Mouse (Mus musculus) MN1 (cell line): ENCODE measurements around the gene Astn2.

ENCODE experiments used
- DNase-seq: peaks from one replicate; pipeline ENCODE4 v3.0.0-alpha.2; 2016; ENCODE audit warnings: low spot score

Gene Astn2

DNA sequence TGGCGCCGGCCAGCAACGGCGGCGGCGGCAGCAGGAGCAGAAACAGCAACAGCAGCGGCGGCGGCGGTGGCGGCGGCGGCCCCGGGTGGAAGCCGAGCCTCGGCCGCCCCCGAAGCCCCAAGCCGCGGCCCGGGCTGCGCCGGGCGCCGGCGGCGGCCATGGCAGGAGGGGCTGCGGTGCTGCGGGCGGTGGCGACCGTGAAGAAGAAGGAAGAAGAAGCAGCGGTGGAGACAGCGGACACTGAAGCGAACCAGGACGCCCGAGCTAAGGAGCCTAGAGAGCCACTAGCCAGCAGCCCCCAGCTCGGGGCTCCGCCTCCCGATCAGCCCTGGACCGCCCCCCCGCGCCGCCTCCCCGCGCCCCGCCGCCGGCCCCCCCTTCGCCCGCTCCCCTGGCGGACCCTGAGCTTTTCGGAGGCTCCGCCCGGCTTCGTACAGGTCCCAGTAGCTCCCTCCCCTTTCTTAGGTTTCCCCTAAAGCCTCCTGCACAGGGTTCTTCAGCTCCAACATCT, at the start of gene Astn2:
Gene Astn2, minus strand, starts transcription at position 411 of the 511 bp plus-strand sequence.
- no peak for DNase-seq

DNA sequence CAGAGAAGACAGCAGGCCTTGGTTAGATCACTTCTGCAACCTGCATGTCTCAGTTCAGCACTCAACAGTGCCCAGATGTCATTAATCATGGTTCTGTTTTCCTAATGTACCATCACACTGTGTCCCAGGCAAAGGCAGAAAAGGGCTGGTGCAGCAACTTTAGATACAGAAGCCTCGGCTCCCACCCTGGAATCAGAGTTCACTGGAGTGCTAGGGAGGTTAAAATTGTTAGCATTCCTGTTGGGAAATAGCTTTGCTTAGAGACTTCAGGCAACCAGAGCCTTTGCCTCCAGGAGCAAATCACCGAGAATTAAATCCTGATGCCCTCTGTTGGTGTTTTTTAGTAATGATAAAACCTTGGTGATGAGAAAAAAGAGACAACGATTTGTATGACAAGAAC, 45.7 kb upstream of the Astn2 start:
- DNase-seq: no peak

GRCm38 (mm10) chr4:66431256-66431655, 26.8 kb upstream of the Astn2 start:
- no peak for DNase-seq

DNA sequence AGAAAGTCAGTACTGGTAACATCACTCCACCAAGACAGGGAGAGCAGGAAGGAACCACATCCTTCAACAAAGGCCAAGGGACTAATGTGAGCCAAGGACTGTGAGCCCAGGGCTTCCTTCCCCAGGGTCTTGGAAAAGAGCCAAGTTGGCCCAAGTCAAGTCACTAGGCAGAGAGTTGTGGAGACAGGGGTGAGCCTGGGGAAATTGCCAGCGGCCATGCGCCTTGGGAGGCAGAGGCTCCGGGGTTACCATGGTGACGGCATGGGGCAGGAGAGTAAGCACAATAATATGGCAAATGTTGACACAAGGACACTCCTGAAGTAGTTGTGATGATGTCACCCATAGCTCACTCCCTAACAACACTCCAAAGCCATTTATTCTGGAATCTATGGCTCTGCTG, 21.4 kb upstream of the Astn2 start:
- peak; percentile 61 for DNase-seq

GRCm38 (mm10) chr4:66414778-66415177, 10.4 kb upstream of the Astn2 start:
- no peak for DNase-seq

GRCm38 (mm10) chr4:66405086-66405485, 675 bp upstream of the Astn2 start:
- DNase-seq: no peak

GRCm38 (mm10) chr4:66403708-66404200, 657 bp downstream of the Astn2 start:
- DNase-seq: no peak

GRCm38 (mm10) chr4:66403116-66403707, 1.2 kb downstream of the Astn2 start:
- no peak for DNase-seq

DNA sequence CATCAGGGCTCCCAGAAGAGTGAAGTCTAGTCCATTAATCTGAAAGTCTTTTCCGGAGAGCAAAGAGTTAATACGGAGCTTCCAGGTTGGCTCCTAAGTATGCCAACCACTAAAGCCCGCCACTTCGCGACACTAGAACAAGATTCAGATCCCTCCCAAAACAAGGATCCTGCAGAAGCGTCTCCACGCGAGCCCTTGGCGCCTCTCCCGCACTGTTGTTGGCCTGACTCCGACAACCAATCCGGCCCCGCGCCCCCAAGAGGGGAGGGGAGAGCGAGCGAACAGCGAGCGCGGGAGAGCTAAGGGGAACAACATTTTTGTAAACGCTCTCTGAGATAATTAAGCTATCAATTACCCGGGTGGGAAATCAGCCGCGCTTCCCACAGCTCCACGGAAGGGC, 1.8 kb downstream of the Astn2 start:
- no peak for DNase-seq

DNA sequence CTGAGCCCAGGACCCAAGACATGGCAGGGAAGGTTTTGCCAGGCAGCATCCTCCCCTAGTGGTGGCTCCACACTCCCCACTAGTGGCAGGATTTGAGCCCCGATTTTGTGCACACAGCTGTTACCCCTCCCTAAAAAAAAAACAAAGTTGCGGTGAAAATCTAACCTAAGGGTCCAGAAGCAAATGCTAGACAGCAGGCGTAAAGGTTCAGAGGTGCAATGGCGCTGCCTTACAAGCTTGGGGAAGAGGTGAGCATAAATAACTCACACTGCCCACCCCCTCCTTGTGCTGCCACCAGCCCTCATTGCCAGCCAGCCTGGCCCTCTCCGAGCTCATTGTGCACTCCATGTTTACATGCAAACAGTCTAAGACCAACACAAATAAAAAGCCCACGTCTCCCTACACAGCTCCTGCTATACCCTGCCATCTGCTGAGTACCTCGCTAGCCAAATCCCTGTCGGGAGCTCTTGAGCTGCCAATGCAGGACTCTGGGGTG, 3.2 kb downstream of the Astn2 start:
- no peak for DNase-seq

- DNase-seq: no peak
Measured at GRCm38 (mm10) chr4:66399066-66399465, 5.3 kb downstream of the Astn2 start.

DNA sequence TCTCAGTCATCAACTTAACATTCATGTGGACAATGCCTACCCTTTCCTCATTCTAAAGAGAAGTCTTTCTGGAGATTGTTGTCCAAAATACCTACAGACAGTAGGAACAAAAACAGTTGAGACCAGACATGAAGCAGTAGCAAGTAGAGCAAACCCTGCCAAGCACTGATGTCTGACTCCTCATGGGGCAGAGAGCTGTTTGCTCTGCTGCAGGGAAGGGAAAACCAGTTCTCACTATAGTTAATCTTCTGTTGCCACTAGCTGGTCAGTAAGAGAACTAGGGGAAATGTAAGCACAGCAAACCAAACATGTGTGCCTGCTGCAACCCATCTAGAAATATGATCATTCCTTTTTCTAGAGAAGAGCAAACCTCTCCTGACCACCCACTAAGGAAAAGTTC, 7.2 kb downstream of the Astn2 start:
- DNase-seq: no peak

DNA sequence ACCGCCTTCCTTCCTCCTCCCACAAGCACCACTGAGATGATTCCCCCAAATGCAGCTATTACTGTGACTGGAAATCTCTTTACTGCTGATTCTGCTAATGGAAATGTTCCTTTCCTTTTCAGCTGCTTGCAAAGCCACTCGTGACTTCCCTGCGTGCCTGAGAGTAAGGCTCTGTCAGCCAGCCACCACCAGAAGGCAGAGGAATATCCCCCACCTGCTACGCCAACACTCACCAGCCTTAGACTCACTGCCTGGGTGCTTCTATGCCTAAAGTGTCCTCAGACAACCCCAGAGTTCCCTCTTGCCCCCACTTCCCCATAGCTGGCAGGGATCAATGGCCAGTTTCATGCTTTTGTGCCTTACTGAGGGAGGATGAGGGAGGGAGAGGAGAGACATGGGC, 11.1 kb downstream of the Astn2 start:
- DNase-seq: no peak

GRCm38 (mm10) chr4:66390480-66390879, 13.9 kb downstream of the Astn2 start:
- DNase-seq: no peak

DNA sequence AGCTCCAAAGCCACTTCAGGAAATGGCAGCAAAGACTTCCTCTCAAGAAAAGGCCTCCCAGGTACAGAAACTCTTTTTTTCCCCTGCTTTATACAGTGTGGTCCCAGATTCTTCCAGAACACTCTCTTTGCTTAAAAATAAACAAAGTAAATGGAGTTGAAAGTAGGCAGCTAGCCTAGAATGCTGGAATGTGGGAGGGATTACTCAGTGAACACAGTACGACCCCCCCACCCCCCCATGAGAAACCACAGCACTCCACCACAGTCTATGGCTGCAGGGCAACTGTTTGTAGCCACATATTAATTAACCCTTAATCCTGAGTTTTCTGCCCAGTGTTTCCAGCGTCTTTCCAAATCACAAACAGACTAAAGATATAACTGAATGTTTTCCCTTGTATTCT, 25.8 kb downstream of the Astn2 start:
- DNase-seq: no peak

GRCm38 (mm10) chr4:66370557-66371071, 33.8 kb downstream of the Astn2 start:
- DNase-seq: peak; percentile 9

GRCm38 (mm10) chr4:66365500-66365899, 38.9 kb downstream of the Astn2 start:
- DNase-seq: no peak

DNA sequence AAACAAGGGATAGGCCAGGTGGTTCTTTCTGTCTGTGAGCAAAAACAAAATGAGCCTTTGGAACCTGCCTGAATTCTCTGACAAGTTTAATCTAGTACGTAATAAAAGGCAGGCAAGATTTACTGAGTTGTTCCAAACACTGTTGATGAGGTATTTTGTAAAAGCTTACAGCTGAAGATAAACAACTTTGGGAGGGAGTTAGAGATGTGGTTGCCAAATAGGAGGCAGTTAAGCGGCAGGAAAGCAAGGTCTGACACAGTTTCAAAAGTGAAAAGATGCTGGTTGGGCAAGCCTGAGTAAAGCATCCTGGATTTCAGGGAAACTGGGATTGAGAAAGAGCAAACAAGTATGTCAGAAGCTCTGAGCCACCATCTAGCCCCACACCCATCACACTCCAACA, 59.8 kb downstream of the Astn2 start:
- DNase-seq: no peak

DNA sequence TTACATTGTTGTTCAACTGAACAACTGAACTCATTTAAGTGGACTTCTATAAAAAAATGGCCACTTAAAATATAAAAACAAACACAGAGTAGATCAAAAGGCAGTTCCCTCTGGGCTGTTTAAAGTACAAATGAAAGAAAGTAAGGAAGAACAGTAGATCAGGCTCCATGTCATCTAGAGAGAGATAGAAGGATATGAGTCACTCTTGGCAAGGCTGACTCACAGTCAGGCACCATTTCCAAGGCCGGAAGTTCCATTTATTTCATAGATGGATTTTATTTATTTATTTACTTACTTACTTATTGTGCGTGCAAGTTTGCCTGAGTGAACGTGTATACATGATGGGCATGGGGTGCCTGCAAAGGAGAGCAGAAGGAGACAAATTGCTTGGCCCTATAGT, 67.0 kb downstream of the Astn2 start:
- DNase-seq: peak; percentile 12

GRCm38 (mm10) chr4:66330600-66331285, 73.7 kb downstream of the Astn2 start:
- DNase-seq: no peak

DNA sequence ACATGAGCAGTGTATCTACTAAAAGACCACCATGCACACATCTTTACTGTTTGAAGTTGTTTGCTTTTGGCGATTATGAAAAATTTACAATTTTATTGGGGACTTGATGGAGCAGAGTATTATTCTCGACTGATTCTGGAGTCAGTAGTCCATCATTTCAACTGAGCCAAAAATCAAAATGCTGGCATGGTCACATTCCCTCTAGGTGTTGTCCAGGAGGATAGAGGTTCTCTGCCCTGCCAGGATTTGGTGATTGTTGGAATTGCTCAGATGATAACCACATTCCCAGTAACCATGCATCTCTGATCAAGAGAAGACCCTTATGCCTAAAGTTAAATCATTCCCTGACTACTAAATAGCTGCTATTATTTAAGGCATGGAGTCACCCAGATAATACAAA, 83.4 kb downstream of the Astn2 start:
- no peak for DNase-seq

- no peak for DNase-seq
Measured at GRCm38 (mm10) chr4:66314806-66315484, 89.5 kb downstream of the Astn2 start.

DNA sequence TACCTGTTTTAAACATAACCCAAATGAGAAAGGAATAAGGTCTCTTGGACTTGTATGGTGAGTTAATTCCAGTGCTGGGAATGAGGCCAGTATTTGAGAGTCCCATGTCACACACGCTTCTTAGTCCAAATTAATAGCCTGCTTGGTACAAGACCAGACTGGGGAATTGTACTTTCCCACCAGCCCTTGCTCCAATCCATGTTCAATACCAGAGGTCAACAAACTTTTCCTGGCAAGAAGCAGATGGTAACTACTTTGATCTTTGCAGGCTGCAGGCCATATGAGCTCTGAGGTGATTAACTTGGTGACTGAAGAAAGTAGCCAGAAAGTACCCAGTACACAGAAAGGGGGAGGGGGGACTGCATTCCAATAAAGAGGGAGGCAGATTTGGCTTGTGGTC, 91.7 kb downstream of the Astn2 start:
- DNase-seq: no peak
